Mouse (Mus musculus) midbrain, embryonic 14.5 days (tissue): ENCODE measurements around the gene Rcn3. TPM values are rescaled to one million over a fixed set of nuclear protein-coding genes. Genes with fewer than 3 reads are reported as not detected.

Experiments
- ATAC-seq: fragments of 200-750 bp; cut with Nextera tagmentation; 2 replicates; pipeline ENCODE4 v1.8.0; 2017; ENCODE audit warnings: moderate number of reproducible peaks, moderate library complexity; ENCODE audit not compliant: low FRiP score, low TSS enrichment
- DNase-seq: peaks from one replicate; pipeline ENCODE4 v3.0.0-alpha.2; 2015
- H3K27ac ChIP-seq: fragments of 300-500 bp; sonication (generic); replicated peaks from 2 replicates; pipeline ENCODE4 v1.5.1; 2014; ENCODE audit warnings: mild to moderate bottlenecking, low read depth, low read length, moderate library complexity
- H3K27me3 ChIP-seq: fragments of 300-500 bp; sonication (generic); 2 replicates; pipeline ENCODE4 v1.6.1; 2014; ENCODE audit warnings: low read length, control low read depth, mixed read lengths; ENCODE audit not compliant: control insufficient read depth, insufficient read depth
- H3K36me3 ChIP-seq: fragments of 300-500 bp; sonication (generic); 2 replicates; pipeline ENCODE4 v1.6.1; 2014; ENCODE audit warnings: low read length, control low read depth; ENCODE audit not compliant: control insufficient read depth, insufficient read depth
- H3K4me1 ChIP-seq: fragments of 300-500 bp; sonication (generic); 2 replicates; pipeline ENCODE4 v1.6.1; 2014; ENCODE audit warnings: mild to moderate bottlenecking, antibody characterized with exemption, low read length, control low read depth; ENCODE audit not compliant: control insufficient read depth, insufficient read depth
- H3K4me2 ChIP-seq: fragments of 300-500 bp; sonication (generic); 2 replicates; pipeline ENCODE4 v1.6.1; 2014; ENCODE audit warnings: mild to moderate bottlenecking, low read length, moderate library complexity
- H3K4me3 ChIP-seq: fragments of 300-500 bp; sonication (generic); replicated peaks from 2 replicates; pipeline ENCODE4 v1.5.1; 2014; ENCODE audit warnings: low read depth, low read length
- H3K9ac ChIP-seq: fragments of 300-500 bp; sonication (generic); replicated peaks from 2 replicates; pipeline ENCODE4 v1.6.1; 2014; ENCODE audit warnings: mild to moderate bottlenecking, low read length, moderate library complexity
- H3K9me3 ChIP-seq: fragments of 300-500 bp; sonication (generic); 2 replicates; pipeline ENCODE4 v1.6.1; 2016; ENCODE audit warnings: low read length, control low read depth, mixed read lengths; ENCODE audit not compliant: control insufficient read depth
- WGBS: fragments of 180-500 bp; shearing (Covaris S2); extraction: QIAGEN DNeasy Blood & Tissue Kit; methylation state at CpG from one replicate; pipeline ENCODE4 v1.1.7; 2014; 5-methylcytosine and 5-hydroxymethylcytosine counted together
- polyA plus RNA-seq: library from polyadenylated mRNA; unstranded; fragments of >200 nt; fragmentation: Nextera tagmentation; extraction: Ambion mirVana; gene quantifications from 2 replicates; pipeline ENCODE4 v1.2.1, GENCODE M21; 2014

Gene Rcn3
- 31.2 and 59.3 TPM in 2 replicates for polyA plus RNA-seq

GRCm38 (mm10) chr7:45092048-45092447 lies at the start of gene Rcn3:
Rcn3 (minus strand) TSS chr7:45092221.
- peak; percentile 93 for ATAC-seq
- DNase-seq = peak; percentile 92
- Histone ChIP-seq H3K4me1 (0 out of 2 replicates have a peak, but pooled peaks cover 3% of the 10 kb centered on the region), H3K9ac (peak within 1 kb of the TSS; percentile 45), H3K36me3 (no peaks in the 10 kb centered on the region), H3K9me3 (no peaks in the 10 kb centered on the region), H3K27me3 (no peaks in the 10 kb centered on the region), H3K4me3 (peak within 1 kb of the TSS; percentile 39), H3K27ac (no peak within 1 kb of the TSS), H3K4me2 (peak within 1 kb of the TSS; percentile 64)
- WGBS = under 1% methylated on average over 16 of the region's 16 CpGs

DNA sequence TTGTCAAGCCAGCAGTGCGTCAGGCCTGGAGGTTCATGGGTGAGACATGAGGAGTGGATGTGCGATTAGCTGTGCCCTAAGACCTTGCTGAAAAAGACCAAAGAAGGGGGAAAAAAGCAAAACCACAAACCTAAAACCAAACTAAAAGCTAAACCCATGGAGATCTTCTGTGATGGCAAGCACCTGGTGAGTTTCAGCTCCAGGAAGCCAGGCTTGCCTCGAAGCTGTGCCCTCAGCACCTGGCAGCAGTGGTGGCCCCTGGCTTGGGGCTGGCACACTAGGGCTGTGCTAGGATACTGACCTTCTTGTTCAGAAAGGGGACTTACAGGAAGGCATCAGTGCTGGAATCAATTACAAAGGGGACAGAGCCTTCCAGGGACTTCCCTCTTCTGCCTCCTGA lies 49.3 kb upstream of the Rcn3 start:
- H3K27ac ChIP-seq = no peak overlapping the region
- H3K9me3 ChIP-seq = no peaks in the 10 kb centered on the region
- no peak overlapping the region for H3K9ac ChIP-seq
- ATAC-seq = no peak
- H3K4me1 ChIP-seq = no peaks in the 10 kb centered on the region
- H3K4me2 ChIP-seq = no peak overlapping the region
- DNase-seq = no peak
- no peaks in the 10 kb centered on the region for H3K27me3 ChIP-seq
- 95% methylated on average over 3 of the region's 3 CpGs for WGBS
- peaks cover 25% of the 10 kb centered on the region for H3K36me3 ChIP-seq
- no peak overlapping the region for H3K4me3 ChIP-seq

- H3K4me3 ChIP-seq = no peak overlapping the region
- H3K27me3 ChIP-seq = peaks cover 8% of the 10 kb centered on the region; the same call in 1 of the 2 replicates
- H3K4me2 ChIP-seq = no peak overlapping the region
- no peaks in the 10 kb centered on the region for H3K9me3 ChIP-seq
- 80% methylated on average over 8 of the region's 8 CpGs for WGBS
- ATAC-seq (no peak), DNase-seq (no peak)
- peaks cover 14% of the 10 kb centered on the region; the same call in 1 of the 2 replicates for H3K36me3 ChIP-seq
- no peaks in the 10 kb centered on the region for H3K4me1 ChIP-seq
- no peak overlapping the region for H3K27ac ChIP-seq
- no peak overlapping the region for H3K9ac ChIP-seq
Measured at GRCm38 (mm10) chr7:45139904-45140723, 48.1 kb upstream of the Rcn3 start.

GRCm38 (mm10) chr7:45138403-45138802 lies 46.4 kb upstream of the Rcn3 start:
- H3K9me3 ChIP-seq = no peaks in the 10 kb centered on the region
- H3K4me3 ChIP-seq = no peak overlapping the region
- peaks cover 16% of the 10 kb centered on the region; the same call in 1 of the 2 replicates for H3K27me3 ChIP-seq
- H3K36me3 ChIP-seq = peaks cover 2% of the 10 kb centered on the region; the same call in 1 of the 2 replicates
- H3K9ac ChIP-seq = no peak overlapping the region
- no peak for ATAC-seq
- WGBS = 75% methylated on average over 1 of the region's 1 CpGs
- H3K4me1 ChIP-seq = no peaks in the 10 kb centered on the region
- no peak overlapping the region for H3K27ac ChIP-seq
- no peak overlapping the region for H3K4me2 ChIP-seq
- DNase-seq = no peak

DNA sequence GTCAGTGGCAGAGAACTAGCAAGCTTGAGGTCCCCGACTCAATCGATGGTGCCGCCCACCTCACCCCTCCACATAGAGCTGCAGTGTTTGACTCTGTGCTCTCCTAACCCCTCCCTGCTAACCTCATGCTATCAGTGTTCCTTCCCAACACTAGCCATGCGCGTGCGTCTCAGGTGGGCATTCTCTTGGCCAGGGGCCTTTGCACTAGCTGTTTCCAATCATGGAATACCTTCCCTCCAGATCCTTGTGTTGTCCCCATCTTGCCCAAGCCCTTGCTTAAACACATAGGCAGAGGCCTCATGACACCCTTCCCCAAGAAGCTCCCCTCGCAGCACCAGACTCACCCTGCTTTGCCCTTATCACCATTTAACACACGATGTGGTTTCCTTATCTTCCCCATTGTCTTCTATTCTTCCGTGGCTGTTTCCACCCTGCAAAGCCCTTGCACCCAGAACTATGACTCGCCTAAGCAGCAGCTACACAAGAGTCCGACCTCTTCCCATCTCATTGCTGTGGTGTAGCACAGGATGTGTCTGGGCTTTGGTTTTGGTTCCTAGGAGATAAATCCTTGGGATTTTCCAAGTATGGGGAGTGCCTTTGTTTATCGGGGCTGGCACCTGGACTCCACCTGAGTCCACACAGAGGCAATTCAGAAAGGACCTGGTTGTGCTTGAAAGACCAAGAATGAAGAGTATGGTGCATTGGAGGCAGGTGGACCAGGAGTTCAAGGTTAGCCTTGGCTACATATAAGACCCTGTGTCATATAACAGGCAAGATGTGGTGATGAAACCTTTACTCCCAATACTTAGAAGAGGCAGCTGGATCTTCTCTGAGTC lies 45.4 kb upstream of the Rcn3 start:
- ATAC-seq (no peak), DNase-seq (no peak)
- Histone ChIP-seq H3K9me3 (no peaks in the 10 kb centered on the region), H3K27me3 (peaks cover 16% of the 10 kb centered on the region; the same call in 1 of the 2 replicates), H3K4me1 (no peaks in the 10 kb centered on the region), H3K4me3 (no peak overlapping the region), H3K9ac (no peak overlapping the region), H3K36me3 (no peaks in the 10 kb centered on the region), H3K27ac (no peak overlapping the region), H3K4me2 (no peak overlapping the region)
- 84% methylated on average over 12 of the region's 12 CpGs for WGBS

DNA sequence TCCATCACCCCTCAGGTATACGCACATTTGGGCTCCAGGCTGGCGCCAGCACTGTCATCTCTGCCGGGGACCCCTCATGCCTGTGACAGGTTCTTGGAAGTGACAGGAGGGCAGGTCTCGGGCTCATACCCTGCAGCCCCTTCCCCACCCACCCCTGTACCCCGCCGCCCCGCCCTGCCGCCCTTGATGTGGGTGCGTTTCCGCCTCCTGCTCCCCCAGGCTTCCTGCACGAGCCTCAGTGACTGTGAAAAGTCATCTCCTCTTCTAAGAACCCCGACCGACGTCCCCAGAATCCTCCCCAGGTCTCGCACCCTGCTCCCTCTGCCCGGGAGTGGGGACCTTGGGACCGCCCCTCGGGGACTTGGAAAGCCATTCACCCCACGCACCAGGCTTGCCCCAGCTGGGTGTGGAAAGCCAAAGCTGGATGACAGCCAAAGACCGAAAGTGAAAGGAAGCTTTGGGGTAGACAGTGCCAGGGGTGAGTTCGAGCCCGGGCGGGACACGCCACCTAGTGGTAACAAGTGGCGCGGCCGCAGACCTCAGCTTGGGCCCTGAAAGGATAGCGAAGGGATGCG lies 44.1 kb upstream of the Rcn3 start, which contains the start of the genes Gm45713 and Flt3l:
Gene Gm45713, minus strand, starts transcription at position 239 of the 575 bp plus-strand sequence.
Gene Flt3l, minus strand, starts transcription at position 440 of the 575 bp plus-strand sequence.
- DNase-seq = peak; percentile 90
- no peak within 1 kb of the TSS for H3K27ac ChIP-seq
- H3K36me3 ChIP-seq = no peaks in the 10 kb centered on the region
- H3K9me3 ChIP-seq = no peaks in the 10 kb centered on the region
- peak within 1 kb of the TSS; percentile 40 for H3K9ac ChIP-seq
- H3K4me1 ChIP-seq = no peaks in the 10 kb centered on the region
- peak within 1 kb of the TSS; percentile 59 for H3K4me2 ChIP-seq
- peak; percentile 80 for ATAC-seq
- WGBS = 6% methylated on average over 29 of the region's 29 CpGs
- H3K4me3 ChIP-seq = peak within 1 kb of the TSS; percentile 36
- peaks cover 16% of the 10 kb centered on the region; the same call in 1 of the 2 replicates for H3K27me3 ChIP-seq

- no peak for ATAC-seq
- Histone ChIP-seq H3K27me3 (peaks cover 16% of the 10 kb centered on the region; the same call in 1 of the 2 replicates), H3K4me1 (no peaks in the 10 kb centered on the region), H3K9me3 (no peaks in the 10 kb centered on the region), H3K9ac (no peak overlapping the region), H3K4me2 (peak overlapping the region; percentile 59; the same call in 1 of the 2 replicates), H3K27ac (no peak overlapping the region), H3K36me3 (no peaks in the 10 kb centered on the region), H3K4me3 (peak overlapping the region; percentile 36; the same call in 1 of the 2 replicates)
- 87% methylated on average over 3 of the region's 3 CpGs for WGBS
- no peak for DNase-seq
Measured at GRCm38 (mm10) chr7:45135370-45135769, 43.3 kb upstream of the Rcn3 start.

- Histone ChIP-seq H3K27me3 (peaks cover 16% of the 10 kb centered on the region; the same call in 1 of the 2 replicates), H3K4me1 (0 out of 2 replicates have a peak, but pooled peaks cover 2% of the 10 kb centered on the region), H3K4me3 (no peak overlapping the region), H3K4me2 (no peak overlapping the region), H3K9me3 (no peaks in the 10 kb centered on the region), H3K36me3 (no peaks in the 10 kb centered on the region), H3K27ac (no peak overlapping the region), H3K9ac (no peak overlapping the region)
- no peak for ATAC-seq
- DNase-seq = no peak
- WGBS = 6% methylated on average over 12 of the region's 12 CpGs
Measured at GRCm38 (mm10) chr7:45134544-45135026, 42.6 kb upstream of the Rcn3 start.
